Mouse (Mus musculus) kidney, adult 2 months (tissue): Measurements from ENCODE around the gene Clec4a2.

Source experiments
- CTCF ChIP-seq: fragments of 200-500 bp; conservative IDR thresholded peaks from 2 replicates; pipeline ENCODE4 v1.5.1; 2011; ENCODE audit warnings: low read depth, mild to moderate bottlenecking, control low read depth, low read length, moderate library complexity, mixed read lengths; ENCODE audit not compliant: insufficient read depth, insufficient read length
- POLR2A ChIP-seq: fragments of 200-500 bp; IDR thresholded peaks from one replicate; pipeline ENCODE4 v1.6.1; 2011; ENCODE audit warnings: low read depth, low read length, control low read depth

- TF ChIP-seq CTCF (no peak), POLR2A (no peak)
Measured at GRCm38 (mm10) chr6:123095125-123095843, 10.9 kb upstream of the Clec4a2 start.
